Mouse (Mus musculus) lung, embryonic 15.5 days (tissue): ENCODE measurements around the gene Gm10197. TPM values are rescaled to one million over a fixed set of nuclear protein-coding genes. Genes with fewer than 3 reads are reported as not detected.

ENCODE experiments used
- ATAC-seq: fragments of 200-750 bp; cut with Nextera tagmentation; 2 replicates; pipeline ENCODE4 v1.8.0; 2017; ENCODE audit warnings: moderate number of reproducible peaks, borderline replicate concordance; ENCODE audit not compliant: low FRiP score, low TSS enrichment; ENCODE audit errors: extremely low read depth
- H3K27ac ChIP-seq: fragments of 300-500 bp; sonication (generic); 2 replicates; pipeline ENCODE4 v1.5.1; 2015; ENCODE audit warnings: moderate library complexity, mild to moderate bottlenecking, inconsistent platforms
- H3K27me3 ChIP-seq: fragments of 300-500 bp; sonication (generic); 2 replicates; pipeline ENCODE4 v1.6.1; 2015; ENCODE audit warnings: inconsistent platforms
- H3K36me3 ChIP-seq: fragments of 300-500 bp; sonication (generic); 2 replicates; pipeline ENCODE4 v1.6.1; 2015; ENCODE audit warnings: inconsistent platforms
- H3K4me1 ChIP-seq: fragments of 300-500 bp; sonication (generic); 2 replicates; pipeline ENCODE4 v1.6.1; 2015; ENCODE audit warnings: inconsistent platforms
- H3K4me2 ChIP-seq: fragments of 300-500 bp; sonication (generic); 2 replicates; pipeline ENCODE4 v1.6.1; 2015; ENCODE audit warnings: inconsistent platforms, mild to moderate bottlenecking, moderate library complexity
- H3K4me3 ChIP-seq: fragments of 300-500 bp; sonication (generic); 2 replicates; pipeline ENCODE4 v1.5.1; 2015; ENCODE audit warnings: mild to moderate bottlenecking, inconsistent platforms
- H3K9ac ChIP-seq: fragments of 300-500 bp; sonication (generic); 2 replicates; pipeline ENCODE4 v1.6.1; 2015; ENCODE audit warnings: inconsistent platforms
- H3K9me3 ChIP-seq: fragments of 300-500 bp; sonication (generic); 2 replicates; pipeline ENCODE4 v1.6.1; 2016; ENCODE audit warnings: inconsistent platforms
- WGBS: fragments of 180-500 bp; shearing (Covaris S2); methylation state at CpG from one replicate; pipeline ENCODE4 v1.1.7; 2015; 5-methylcytosine and 5-hydroxymethylcytosine counted together
- polyA plus RNA-seq: library from polyadenylated mRNA; unstranded; fragments of >200 nt; fragmentation: Nextera tagmentation; extraction: Ambion mirVana; gene quantifications from 2 replicates; pipeline ENCODE4 v1.2.1, GENCODE M21; 2015

The Gm10197 gene
- polyA plus RNA-seq = 4.1 TPM in 1 of 2 replicates, not detected in the other

GRCm38 (mm10) chr19:53371666-53372065, at the start of gene Gm10197:
Gm10197 (minus strand) TSS chr19:53371766.
- Histone ChIP-seq H3K36me3 (peaks cover 24% of the 10 kb centered on the region), H3K4me3 (no peak within 1 kb of the TSS), H3K27ac (no peak within 1 kb of the TSS), H3K4me2 (no peak within 1 kb of the TSS), H3K9me3 (no peaks in the 10 kb centered on the region), H3K9ac (no peak within 1 kb of the TSS), H3K4me1 (peaks cover 6% of the 10 kb centered on the region; the same call in 1 of the 2 replicates), H3K27me3 (no peaks in the 10 kb centered on the region)
- 76% methylated on average over 13 of the region's 13 CpGs for WGBS
- ATAC-seq = no peak

DNA sequence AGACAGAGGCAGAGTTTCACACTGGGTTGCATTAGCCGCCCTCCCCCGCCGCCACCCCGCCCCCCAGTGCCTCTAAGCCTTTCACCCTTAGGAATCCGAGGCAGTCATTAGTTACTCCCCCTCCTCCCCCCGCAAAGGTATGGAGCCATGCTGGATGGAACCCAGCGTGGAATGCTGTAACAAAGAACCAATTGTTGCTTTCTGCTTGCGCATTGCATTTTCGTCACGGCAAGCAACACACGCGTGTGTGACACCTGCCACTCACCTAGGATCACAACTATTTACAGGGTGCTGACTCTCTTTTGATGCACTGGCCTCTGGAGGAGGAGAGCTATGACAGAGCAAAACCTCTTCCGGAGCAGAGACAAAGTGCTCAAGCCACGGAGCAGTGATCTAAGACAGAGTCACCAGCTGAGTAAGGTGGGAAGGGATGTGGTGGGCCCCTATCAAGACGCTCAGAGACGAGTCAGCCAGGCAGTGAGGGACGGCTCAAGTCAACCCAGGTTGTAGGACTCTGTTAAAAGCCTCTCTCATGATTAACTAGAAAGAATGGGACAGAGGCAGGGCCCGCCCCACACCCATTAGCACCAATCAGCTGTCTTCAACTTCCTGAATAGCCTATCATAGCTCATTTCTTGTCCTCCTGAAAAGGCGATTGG, 49.5 kb upstream of the Gm10197 start:
- WGBS = 1% methylated on average over 19 of the region's 19 CpGs
- ATAC-seq = peak; percentile 91
- Histone ChIP-seq H3K4me2 (peak overlapping the region; percentile 79), H3K9ac (peak overlapping the region; percentile 45), H3K4me1 (peaks cover 20% of the 10 kb centered on the region; the same call in 1 of the 2 replicates), H3K4me3 (peak overlapping the region; percentile 44), H3K9me3 (no peaks in the 10 kb centered on the region), H3K27me3 (no peaks in the 10 kb centered on the region), H3K27ac (peak overlapping the region; percentile 90), H3K36me3 (no peaks in the 10 kb centered on the region)

DNA sequence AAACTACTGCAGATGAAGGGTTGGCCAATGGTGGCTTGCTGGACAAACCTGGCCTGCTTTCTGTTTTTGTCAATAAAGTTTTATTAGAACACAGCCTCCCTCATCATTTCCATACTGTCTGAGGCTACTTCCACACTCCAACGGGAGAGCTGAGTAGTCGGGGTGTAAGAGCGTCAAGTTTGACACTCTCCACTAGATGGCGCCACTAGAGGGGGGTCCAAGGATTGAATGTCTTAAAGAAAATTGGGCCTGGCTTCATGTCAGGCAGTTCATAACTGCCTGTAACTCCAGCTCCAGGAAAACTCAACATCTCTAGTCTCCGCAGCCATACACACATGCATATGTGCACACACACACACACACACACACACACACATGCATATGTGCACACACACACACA, 48.3 kb upstream of the Gm10197 start:
- Histone ChIP-seq H3K9me3 (no peaks in the 10 kb centered on the region), H3K4me1 (peaks cover 20% of the 10 kb centered on the region; the same call in 1 of the 2 replicates), H3K4me2 (no peak overlapping the region), H3K27me3 (no peaks in the 10 kb centered on the region), H3K9ac (no peak overlapping the region), H3K27ac (no peak overlapping the region), H3K36me3 (no peaks in the 10 kb centered on the region), H3K4me3 (no peak overlapping the region)
- 46% methylated on average over 5 of the region's 5 CpGs for WGBS
- ATAC-seq = no peak

DNA sequence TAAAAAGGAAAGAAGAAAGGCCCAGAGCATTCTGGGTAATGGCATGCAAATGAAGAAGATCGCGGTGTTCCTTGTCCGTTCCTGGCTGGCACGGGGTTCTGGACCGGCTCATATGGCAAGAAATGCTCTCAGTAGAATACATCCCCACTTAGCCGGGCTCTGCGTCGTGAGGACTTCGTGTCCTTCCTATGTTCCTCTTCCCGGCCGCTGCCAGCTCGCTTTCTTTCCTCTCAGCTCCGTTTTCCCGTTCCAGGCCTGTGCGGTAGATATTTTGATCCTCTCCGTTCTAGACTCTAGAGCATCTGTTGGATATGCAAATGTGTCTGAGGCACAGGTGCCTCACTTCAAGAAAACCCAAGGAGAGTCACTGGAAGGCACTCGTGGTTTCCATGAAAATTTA, 43.6 kb upstream of the Gm10197 start:
- H3K36me3 ChIP-seq = no peaks in the 10 kb centered on the region
- H3K27me3 ChIP-seq = no peaks in the 10 kb centered on the region
- no peak overlapping the region for H3K9ac ChIP-seq
- no peak overlapping the region for H3K27ac ChIP-seq
- ATAC-seq = no peak
- peaks cover 14% of the 10 kb centered on the region for H3K4me1 ChIP-seq
- 83% methylated on average over 17 of the region's 17 CpGs for WGBS
- no peak overlapping the region for H3K4me2 ChIP-seq
- no peak overlapping the region for H3K4me3 ChIP-seq
- no peaks in the 10 kb centered on the region for H3K9me3 ChIP-seq

- no peak overlapping the region for H3K9ac ChIP-seq
- peaks cover 20% of the 10 kb centered on the region for H3K4me1 ChIP-seq
- H3K36me3 ChIP-seq = no peaks in the 10 kb centered on the region
- no peak overlapping the region for H3K4me3 ChIP-seq
- no peak for ATAC-seq
- H3K9me3 ChIP-seq = no peaks in the 10 kb centered on the region
- H3K27ac ChIP-seq = no peak overlapping the region
- WGBS = 57% methylated on average over 11 of the region's 11 CpGs
- H3K4me2 ChIP-seq = no peak overlapping the region
- no peaks in the 10 kb centered on the region for H3K27me3 ChIP-seq
These were observed 43.1 kb upstream of the Gm10197 start for GRCm38 (mm10) chr19:53414650-53415049.

DNA sequence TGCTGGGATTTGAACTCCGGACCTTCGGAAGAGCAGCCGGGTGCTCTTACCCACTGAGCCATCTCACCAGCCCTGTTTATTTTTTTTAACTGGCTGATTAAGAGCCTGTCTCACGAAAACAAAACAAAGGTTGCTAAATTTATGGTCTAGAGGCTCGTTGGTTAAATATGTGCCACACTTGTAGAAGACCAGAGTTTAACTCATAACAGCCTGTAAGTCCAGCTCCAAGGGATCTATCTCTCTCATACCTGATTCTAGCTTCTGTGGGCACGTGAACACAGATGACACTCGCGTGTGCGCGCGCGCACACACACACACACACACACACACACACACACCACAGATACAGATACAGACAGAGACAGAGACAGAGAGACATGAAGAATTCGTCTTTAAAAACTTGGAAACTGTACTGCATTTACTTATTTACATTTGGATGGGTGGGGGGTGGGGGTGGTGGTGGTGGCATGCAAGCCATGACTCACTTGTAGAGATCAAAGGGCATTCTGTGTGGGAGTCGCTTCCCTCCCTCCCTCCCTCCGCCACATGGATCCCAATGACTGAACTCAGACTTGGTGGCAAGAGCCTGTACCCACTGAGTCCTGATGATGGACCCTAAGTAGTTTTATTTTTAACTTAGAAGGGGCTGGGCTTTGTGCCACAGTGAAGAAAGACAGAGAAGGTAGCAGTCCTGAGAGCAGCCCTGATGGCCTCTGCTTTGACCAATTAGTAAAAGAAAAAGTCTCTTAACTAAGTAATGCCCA, 42.2 kb upstream of the Gm10197 start:
- Histone ChIP-seq H3K27ac (no peak overlapping the region), H3K9me3 (no peaks in the 10 kb centered on the region), H3K4me3 (no peak overlapping the region), H3K4me1 (peaks cover 21% of the 10 kb centered on the region), H3K36me3 (no peaks in the 10 kb centered on the region), H3K4me2 (no peak overlapping the region), H3K27me3 (no peaks in the 10 kb centered on the region), H3K9ac (no peak overlapping the region)
- 67% methylated on average over 15 of the region's 15 CpGs for WGBS
- no peak for ATAC-seq

GRCm38 (mm10) chr19:53412149-53412848, 40.7 kb upstream of the Gm10197 start:
- Histone ChIP-seq H3K9ac (no peak overlapping the region), H3K27me3 (no peaks in the 10 kb centered on the region), H3K4me1 (peaks cover 21% of the 10 kb centered on the region), H3K4me2 (no peak overlapping the region), H3K36me3 (no peaks in the 10 kb centered on the region), H3K9me3 (no peaks in the 10 kb centered on the region), H3K27ac (peak overlapping the region; percentile 39), H3K4me3 (no peak overlapping the region)
- no peak for ATAC-seq
- 16% methylated on average over 6 of the region's 6 CpGs for WGBS

DNA sequence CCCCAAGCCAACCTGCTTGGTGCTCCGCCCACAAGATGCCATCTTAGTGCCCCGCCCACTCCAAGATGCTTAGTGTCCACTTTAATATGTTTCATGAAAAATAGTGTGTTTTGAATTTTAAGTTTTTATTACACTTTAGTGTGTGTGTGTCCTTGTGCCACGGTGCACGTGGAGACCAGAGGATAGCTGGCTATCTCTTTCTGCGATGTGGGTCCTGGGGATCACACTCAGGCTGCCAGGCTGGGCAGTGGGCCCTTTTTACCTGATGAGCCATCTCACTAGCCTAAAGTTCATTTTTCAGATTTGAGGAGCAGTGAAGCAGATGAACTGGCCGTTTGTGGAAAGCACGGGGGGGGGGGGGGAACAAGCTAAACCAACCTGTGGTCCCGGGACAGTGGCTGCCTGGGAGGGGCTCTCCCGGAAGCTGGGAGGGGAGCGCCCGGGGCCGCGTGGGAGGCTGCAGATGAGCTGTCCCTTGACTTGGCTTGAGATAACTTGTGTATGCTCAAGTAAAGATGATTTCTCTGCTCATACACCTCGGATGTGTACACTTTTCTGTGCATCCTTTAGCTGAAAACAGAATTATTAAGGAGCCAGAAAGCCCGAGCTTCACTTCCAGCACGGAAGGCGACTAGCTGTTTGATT, 38.2 kb upstream of the Gm10197 start:
- Histone ChIP-seq H3K4me3 (no peak overlapping the region), H3K4me2 (no peak overlapping the region), H3K27ac (no peak overlapping the region), H3K27me3 (no peaks in the 10 kb centered on the region), H3K9ac (no peak overlapping the region), H3K4me1 (peaks cover 21% of the 10 kb centered on the region), H3K36me3 (no peaks in the 10 kb centered on the region), H3K9me3 (no peaks in the 10 kb centered on the region)
- no peak for ATAC-seq
- WGBS = 51% methylated on average over 17 of the region's 17 CpGs

DNA sequence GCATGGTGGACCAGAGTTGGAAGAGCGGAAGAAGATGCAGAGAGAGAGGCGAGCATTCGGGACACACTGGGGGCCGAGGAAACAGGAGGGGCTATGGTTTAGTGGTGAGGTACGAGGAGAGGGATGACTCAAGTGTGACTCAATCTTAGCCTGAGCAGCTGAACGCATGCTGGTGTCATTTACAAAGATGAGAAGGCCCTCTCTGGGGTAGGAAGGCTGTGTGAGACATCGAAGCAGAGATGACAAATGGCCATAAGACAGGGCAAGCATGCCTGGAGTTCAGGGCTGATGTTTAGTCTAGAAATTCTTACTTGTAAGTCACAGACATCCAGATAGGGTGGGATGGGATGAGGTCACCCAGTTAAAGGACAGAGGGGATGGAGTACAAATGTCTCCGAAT, 36.8 kb upstream of the Gm10197 start:
- peak; percentile 53; the same call in 1 of the 2 replicates for ATAC-seq

GRCm38 (mm10) chr19:53407350-53407749, 35.8 kb upstream of the Gm10197 start:
- WGBS = 59% methylated on average over 2 of the region's 2 CpGs
- no peaks in the 10 kb centered on the region for H3K36me3 ChIP-seq
- H3K4me2 ChIP-seq = no peak overlapping the region
- no peaks in the 10 kb centered on the region for H3K27me3 ChIP-seq
- H3K9me3 ChIP-seq = no peaks in the 10 kb centered on the region
- H3K4me3 ChIP-seq = no peak overlapping the region
- H3K9ac ChIP-seq = no peak overlapping the region
- no peak overlapping the region for H3K27ac ChIP-seq
- no peak for ATAC-seq
- H3K4me1 ChIP-seq = peaks cover 18% of the 10 kb centered on the region

More for the DNA sequence above, 36.8 kb upstream of the Gm10197 start:
- Histone ChIP-seq H3K4me3 (no peak overlapping the region), H3K27ac (no peak overlapping the region), H3K4me2 (no peak overlapping the region), H3K27me3 (no peaks in the 10 kb centered on the region), H3K36me3 (no peaks in the 10 kb centered on the region), H3K9me3 (no peaks in the 10 kb centered on the region), H3K9ac (no peak overlapping the region), H3K4me1 (peaks cover 21% of the 10 kb centered on the region)
- WGBS = 54% methylated on average over 8 of the region's 8 CpGs

GRCm38 (mm10) chr19:53405810-53406209, 34.2 kb upstream of the Gm10197 start:
- H3K9me3 ChIP-seq = no peaks in the 10 kb centered on the region
- no peak overlapping the region for H3K4me3 ChIP-seq
- H3K4me2 ChIP-seq = no peak overlapping the region
- WGBS = 33% methylated on average over 2 of the region's 2 CpGs
- no peaks in the 10 kb centered on the region for H3K27me3 ChIP-seq
- H3K9ac ChIP-seq = no peak overlapping the region
- H3K36me3 ChIP-seq = no peaks in the 10 kb centered on the region
- H3K27ac ChIP-seq = no peak overlapping the region
- H3K4me1 ChIP-seq = peaks cover 7% of the 10 kb centered on the region; the same call in 1 of the 2 replicates
- ATAC-seq = no peak
